Mouse (Mus musculus): Measurements from ENCODE around the gene Sh3gl3.

GRCm38 (mm10) chr7:82330860-82331259 is 157.2 kb downstream of the Sh3gl3 start:
- no peak for TF ChIP-seq CTCF (IDR thresholded peaks at IDR 0.05; ENCODE audit: extremely low read depth, insufficient read length, insufficient replicate concordance, low read depth, low read length)
- TF ChIP-seq POLR2A (IDR thresholded peaks at IDR 0.05; ENCODE audit: low read depth, low read length) = no peak

Data from small intestine, adult 2 months (tissue).